Mouse (Mus musculus): ENCODE results near the gene Il31ra.

Gene Il31ra

DNA sequence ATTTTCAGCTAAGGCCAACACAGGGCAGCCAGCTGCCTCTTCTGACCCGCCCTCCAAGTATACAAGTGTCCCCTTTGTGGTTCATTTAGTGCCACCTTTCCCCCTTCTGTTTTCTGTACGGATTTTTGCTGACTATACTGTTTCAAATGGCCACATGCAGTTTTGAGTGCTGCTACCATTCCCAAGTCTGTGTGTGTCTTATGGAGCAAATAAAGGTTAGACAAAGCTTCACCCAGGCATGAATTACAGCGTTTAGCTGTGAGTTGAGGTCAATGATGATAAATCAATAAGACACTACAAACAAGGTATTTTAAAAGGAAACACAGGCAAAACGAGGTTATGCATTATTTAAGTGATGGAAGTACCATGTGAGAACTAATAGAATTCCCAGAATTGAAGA lies 24.6 kb downstream of the Il31ra start:
- no peak for DNase-seq (ENCODE audit: low read depth, low spot score)

DNA sequence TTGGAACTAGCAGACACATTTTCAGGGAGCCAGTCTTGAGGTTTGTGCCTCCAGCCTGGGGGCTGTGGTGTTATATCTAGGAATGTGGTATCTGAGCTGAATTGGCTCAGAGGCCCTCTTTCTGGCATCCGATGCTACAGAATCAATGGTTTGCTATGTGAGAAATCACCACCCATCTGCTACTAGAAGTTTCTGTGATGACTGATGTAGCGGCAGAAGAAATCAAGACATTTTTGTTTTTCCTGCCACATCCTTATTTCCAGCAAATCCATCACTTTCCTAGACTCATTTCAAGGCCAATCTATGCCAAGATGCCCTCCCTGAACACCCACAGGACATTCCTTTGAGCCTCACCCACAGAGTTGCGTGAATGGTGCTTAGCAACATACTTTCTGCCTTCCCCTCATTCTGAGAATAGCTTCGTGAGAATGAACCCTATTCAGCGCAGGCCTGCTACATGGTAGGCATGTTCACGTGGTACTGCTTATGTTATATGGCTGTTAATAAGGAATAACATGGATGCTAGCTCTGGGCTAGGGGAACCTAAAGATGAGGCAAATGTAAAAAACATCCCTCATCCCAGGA lies 33.5 kb downstream of the Il31ra start:
- peak; percentile 60 for DNase-seq (ENCODE audit: low read depth, low spot score)

DNA sequence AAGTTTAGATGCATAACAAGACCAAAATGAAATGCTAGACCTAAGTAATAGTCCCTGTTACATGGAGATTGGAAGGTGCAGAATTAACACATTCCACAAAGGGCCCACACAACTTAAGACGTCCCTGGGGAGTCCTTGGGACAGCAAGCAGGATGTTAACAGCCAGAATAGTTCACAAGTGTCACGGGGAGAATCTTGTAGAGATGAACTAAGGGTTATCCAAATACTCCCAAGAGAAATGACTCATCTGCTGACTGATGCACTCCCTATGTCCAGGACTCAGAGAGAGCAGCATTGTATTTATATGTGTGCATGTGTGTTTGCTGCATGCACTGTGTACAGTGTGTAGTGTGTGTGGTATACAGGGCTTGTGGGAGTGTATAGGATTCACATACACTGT lies 37.7 kb downstream of the Il31ra start:
- peak; percentile 82 for DNase-seq (ENCODE audit: low read depth, low spot score)

DNA sequence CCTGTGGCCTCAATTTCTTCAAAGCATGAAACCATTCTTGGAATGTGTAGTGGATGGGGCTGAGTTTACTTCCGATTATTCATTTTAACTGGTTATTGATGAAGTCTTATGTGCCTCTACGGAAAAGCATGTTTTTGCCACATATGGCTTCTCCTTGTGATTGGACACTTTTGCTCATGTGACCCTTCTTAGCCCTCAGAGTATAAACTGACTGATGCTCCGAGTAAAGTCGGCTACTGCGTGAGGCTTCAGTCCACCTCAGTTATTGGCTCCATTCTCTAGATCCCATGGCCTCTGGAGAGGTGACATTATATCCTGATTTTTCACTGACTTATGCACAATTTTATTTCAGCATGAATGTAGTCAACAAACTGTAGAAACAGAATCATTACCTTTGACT lies 40.9 kb downstream of the Il31ra start:
- DNase-seq (ENCODE audit: low read depth, low spot score), result no peak

DNA sequence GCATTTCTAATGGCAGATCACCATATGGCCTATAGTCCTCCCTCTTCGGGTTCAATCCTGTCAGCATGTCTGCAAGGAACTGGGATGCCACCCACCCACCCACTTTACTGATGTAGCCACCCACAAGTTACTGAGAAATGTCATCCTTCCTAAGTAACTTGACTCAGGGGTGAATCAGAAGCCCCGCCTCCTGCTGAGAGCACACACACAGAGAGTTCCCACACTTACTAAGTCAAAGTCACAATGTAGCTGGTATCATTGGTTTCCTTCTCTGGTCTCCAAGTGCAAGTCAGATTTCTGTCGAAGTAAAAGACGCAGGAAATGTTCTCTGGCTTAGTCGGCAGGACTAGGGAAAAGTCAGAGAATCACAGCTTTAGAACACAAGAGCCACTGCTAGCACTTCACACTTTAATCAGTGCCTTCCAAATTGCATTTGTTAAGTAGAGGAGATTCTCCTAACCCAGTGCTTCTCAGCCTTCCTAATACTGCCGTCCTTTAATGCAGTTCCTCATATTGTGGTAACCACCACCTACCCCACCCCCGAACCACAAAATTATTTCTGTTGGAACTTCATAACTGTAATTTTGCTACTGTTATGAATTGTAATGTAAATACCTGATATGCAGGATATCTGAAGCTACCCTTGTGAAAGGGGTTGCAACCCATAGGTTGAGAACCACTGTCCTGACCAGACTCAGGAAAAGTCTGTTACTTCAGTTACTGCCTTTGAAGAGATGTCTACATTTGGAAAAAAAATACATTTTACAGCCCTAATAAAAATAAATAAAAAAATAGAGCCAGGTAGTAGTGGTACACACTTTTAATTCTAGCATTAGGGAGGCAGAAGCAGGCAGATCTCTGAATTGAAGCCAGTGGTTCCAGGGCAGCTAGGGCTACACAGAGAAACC lies 42.3 kb downstream of the Il31ra start:
- DNase-seq (ENCODE audit: low read depth, low spot score), result peak; percentile 19

DNA sequence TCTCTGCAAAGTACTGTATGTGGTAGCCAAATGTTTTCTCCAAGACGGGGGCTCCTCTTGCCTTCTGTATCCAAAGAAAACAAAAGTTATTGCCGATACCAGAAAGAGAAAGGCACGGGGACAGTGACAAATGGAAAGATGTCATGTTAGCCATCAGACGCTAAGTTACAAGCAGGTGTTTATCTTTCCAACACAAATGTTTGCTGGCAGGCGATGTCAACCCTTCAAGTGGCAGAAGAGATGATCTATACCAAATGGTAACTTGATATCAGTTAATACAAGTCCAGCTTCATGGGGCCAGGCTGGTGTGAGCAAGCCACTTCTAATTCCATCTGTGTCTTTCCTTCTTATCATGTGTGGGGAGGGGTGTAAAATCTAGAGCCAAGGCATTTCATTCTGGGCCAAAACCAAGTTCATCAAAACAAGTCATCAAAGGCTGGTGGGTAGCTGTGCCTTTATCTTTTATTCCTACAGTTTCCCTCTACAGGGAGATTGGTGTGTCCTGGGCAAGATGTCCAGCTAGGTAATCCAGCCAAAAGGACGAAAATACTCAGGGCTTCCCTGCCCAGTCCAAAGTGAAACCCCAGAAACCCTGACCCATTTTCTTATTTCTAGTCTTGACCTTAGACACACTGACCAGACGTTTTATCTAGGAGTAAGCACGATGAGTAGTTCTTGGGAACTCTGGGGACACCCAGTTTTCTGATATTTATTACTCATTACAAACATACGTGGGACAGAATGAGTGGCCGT lies 52.8 kb downstream of the Il31ra start:
- no peak for DNase-seq (ENCODE audit: low read depth, low spot score)

DNA sequence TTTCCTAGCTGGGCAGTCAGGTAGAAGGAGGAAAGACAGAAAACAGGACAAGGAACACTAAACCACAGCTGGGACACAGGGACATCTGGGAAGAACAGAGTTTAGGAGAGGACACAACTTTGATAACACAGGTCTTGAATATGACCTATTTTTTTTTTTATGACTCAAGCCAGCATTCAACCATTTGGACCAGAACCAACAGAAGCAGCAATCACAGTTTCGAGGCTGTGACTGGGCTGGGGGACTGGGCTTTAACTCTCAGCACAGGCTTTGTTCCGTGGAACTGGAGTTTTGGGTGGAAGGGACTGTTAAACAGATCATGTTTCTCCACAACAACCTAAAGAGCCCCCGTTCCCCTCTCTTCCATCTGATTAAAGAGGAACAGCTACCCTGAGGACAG lies 53.5 kb downstream of the Il31ra start:
- no peak for DNase-seq (ENCODE audit: low read depth, low spot score)

DNA sequence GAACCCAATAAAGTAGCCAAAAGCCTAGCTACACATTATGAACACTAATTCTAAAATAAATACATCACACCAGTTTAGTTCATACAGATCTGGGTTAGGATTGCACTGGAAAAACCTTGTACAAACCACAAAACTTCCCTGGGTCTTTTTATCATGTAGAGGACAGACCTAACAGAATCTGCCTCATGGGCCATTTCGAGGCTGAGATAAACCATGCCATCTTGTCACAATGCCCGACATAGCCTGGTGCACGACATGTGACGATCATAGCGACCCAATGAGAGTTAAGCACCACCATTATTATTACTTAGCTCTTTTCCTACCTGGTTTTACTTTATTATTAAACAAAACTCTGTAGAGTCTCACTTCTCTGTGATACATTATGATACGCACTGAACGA lies 57.1 kb downstream of the Il31ra start:
- DNase-seq (ENCODE audit: low read depth, low spot score), result no peak

DNA sequence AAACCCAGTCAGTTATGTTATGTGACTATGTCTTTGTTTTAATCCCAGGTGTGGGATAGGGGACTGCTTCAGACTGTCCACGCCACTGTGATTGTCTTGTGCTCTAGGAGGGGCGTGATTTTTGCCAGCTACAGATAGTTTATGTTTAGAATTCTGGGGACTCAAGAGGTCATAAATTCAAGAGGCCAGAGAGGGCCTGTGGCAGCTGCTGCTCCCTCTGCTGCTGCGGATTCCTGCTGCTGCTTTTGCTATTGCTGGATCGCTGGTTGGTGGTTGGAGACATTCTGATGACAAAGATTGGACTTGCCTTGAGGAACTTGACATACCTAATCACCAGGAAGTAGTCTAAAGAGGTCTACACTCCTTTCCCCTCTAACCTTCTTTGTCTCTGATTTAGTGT lies 57.5 kb downstream of the Il31ra start:
- no peak for DNase-seq (ENCODE audit: low read depth, low spot score)

DNA sequence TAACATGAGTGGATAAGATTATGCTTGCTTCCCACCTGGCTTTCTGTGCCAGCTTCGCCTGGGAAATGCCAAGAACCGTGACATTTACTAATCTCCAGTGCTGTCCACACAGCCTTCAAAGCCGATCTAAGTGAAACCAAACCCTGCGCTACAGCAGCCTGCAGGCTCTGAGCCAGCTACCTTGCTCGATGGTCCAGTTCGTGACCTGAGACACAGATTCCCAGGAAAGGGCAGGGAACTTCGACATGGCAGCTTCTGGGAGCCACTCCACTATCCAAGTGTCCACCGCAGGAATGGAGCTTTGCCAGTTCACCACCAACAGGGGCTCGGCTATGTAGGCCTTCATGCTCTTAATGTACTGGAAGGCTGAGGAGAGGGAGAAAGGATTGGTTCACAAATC lies 60.6 kb downstream of the Il31ra start:
- no peak for DNase-seq (ENCODE audit: low read depth, low spot score)

DNA sequence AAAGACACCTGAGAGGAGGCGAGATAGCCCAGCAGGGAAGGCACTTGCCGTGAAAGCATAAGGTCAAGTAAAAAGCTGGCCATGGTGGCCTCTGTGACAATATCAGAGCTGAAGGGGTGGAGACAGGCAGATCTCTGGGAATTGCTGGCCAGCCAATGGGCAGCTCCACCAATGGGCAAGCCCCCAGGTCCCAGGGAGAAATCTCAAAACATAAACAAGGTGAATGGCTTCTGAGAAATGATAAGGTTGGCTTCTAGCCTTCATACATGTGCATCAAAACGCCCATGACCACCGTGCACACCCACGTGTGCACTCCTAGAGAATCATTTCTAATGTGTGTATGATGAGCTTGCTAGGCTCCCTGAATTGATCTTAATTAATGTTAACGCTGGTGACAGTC lies 61.9 kb downstream of the Il31ra start:
- DNase-seq (ENCODE audit: low read depth, low spot score), result no peak

DNA sequence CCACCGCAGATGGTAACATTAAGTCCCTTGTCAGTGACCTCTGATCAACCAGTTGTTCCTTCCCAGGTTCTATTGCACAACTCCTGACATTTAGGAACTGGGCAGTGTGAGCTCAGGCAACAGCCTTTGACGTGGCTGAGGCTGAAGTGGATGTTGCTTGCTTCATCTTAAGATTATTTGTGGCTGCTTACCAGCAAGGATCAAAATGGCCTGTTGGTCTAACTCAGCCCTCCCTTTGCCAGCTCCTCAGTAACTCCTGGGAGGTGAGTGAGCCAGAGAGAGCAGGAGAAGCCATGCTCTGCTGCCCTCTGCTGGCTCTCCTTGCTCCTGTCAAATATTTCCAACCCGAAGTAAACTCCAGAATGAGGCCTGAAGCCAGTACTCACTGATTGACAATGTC lies 64.3 kb downstream of the Il31ra start:
- peak; percentile 90 for DNase-seq (ENCODE audit: low read depth, low spot score)

DNA sequence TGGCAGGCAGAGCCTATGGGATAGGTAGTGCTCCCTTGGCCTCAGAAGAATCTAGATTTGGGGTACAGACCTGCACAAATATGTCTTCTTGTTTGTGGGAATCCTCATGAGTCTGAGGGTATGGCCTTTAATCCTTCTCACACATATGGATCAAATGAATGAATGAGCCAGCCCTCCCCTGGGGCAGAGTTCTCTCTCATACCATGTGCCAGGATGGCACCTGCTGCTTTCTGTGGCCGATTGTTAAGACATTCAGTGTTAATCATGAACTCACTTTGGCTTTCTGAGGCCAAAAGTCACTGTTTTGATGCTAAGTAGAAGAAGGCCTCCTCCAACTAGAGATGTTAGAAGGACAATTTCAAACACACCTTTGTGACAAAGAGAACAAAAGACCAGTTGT lies 67.0 kb downstream of the Il31ra start:
- DNase-seq (ENCODE audit: low read depth, low spot score), result no peak

DNA sequence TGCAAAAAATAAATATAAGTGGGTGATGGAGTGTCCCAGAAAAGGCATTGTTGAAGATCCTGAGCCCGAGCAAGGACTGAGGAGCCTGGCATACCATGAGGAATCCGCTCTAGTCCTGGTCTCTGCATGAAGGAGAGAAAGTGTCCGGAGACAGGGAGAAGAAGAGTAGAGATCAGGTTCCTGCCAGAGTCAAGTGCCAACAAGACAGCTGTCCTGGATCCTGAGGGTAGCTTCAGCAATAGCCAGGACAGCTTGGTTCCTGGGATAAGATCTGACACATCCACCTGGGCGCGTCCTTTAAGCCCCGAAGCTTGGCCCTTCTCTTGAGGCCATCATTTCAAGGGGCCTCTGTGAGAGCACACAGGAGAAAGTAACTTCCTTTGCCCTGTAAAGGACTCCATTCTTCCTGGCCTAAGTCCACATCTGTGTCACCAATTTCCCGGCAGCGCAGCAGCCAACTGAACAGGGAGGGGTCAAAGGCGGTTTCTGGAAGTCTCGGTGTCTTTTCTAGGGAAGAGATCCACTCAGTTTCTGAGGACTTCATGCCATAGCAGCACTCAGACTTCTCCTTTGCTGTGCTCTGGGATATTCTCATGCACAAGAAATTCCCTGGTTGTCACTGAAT lies 70.7 kb downstream of the Il31ra start:
- DNase-seq (ENCODE audit: low read depth, low spot score), result no peak

DNA sequence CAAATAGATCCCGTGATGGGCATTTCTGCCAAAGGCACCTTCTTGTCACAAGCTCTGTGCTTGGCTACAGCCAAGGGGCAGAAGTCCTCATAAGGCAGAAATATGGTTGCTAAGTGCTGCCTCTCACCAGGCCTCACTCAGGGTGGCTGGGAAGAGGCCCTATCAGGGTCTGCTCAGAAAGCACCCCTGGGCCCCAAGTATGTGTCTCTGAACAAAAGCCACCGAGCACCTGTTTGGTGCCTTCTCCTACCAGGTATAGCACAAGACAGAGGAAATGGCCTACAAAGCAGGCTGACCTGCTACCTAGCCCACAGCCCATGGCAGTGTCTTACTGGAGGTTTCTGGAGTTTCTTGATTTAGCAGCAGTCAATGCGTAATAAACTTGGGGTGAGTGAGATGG lies 71.3 kb downstream of the Il31ra start:
- no peak for DNase-seq (ENCODE audit: low read depth, low spot score)

DNA sequence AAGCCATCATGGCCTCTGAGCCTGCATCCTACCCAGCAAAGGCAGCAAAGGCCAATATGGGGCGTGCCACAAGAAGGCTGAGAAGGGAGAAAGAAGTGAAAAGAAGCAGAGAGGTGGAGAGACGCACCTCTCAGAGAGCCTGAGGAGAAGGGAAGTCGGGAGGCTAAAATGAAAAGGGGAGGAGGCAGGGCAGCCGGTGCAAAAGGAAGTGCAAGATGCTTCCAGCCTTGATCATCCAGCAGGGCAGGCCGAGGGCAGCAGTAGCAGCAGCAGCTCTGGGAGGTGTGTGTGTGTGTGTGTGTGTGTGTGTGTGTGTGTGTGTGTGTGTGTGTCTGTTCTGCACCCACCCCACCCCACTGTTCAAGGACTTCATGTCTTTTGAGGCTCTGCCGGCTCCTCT lies 71.9 kb downstream of the Il31ra start:
- no peak for DNase-seq (ENCODE audit: low read depth, low spot score)

DNA sequence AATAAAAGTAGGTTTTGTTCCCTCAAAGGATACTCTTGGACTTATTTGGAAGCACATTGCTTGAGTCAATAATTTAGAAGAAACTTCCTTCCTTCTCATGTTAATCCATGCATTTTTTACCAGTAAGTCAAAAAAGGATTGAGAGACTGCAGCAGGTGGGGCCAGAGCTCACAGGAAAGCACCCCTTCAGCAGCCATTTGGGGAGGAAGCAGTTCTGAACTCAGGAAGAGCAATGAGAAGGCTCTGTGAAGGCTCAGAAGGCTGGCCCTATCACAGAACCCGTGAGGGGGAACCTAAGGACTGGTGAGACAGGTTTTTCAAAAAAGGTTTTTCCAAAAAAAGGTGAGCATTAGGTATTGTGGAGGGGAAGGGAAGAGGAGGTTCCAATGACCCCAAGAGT lies 79.6 kb downstream of the Il31ra start:
- DNase-seq (ENCODE audit: low read depth, low spot score), result no peak

DNA sequence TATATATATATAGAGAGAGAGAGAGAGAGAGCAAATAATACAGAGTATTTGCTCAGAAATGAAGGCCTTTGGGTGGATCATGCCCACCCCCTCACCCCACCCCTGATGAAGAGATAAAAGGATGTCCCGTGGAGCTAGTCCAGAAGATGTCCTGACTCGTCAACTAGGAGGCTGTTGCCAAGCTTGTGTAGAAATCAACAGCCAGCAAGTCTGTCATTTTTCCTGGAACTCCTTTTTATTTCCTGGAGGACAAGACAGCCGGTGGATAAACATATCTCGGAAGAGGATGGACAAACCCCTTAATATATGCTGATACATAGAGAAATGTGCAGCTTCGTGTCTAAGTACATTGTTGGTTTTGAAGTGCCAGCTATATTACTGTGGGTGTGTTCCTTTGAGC lies 81.3 kb downstream of the Il31ra start:
- no peak for DNase-seq (ENCODE audit: low read depth, low spot score)

DNA sequence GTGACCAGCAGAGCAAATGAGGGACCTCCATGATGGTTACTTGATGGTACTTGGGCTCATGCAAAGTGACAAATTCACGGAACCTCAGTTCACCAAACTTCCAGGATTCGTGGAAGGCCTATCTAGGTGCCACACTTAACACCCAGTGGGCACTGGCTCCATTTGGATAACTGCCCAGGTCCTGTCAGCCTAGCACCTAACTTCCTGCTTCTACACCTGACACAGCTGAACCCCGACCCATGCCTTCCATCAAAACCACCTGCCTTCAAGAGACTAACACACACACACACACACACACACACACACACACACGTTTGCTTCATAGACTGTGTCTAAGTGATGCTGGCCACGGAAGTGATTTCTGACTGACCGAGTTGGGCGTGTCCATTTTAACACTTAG lies 82.3 kb downstream of the Il31ra start:
- no peak for DNase-seq (ENCODE audit: low read depth, low spot score)

DNA sequence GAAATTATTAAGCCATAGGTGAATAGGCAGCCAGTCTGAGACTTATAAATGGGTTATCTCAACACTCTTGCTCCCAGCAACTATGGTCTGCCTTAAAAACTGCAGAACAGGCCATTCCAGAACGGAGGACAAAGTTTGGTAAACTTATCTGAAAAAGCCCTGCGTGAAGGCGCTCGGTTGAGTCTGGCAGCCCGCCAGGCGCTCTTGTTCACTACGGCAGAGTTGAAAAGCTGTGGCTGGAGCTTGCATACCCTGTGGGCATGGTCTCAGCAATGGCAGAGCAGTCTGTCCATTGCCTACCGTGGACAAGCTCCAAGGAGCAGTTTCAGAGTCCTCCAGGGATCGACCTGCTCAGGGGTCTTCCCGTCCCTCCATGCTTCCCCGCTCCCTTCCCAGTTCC lies 82.9 kb downstream of the Il31ra start:
- no peak for DNase-seq (ENCODE audit: low read depth, low spot score)

DNA sequence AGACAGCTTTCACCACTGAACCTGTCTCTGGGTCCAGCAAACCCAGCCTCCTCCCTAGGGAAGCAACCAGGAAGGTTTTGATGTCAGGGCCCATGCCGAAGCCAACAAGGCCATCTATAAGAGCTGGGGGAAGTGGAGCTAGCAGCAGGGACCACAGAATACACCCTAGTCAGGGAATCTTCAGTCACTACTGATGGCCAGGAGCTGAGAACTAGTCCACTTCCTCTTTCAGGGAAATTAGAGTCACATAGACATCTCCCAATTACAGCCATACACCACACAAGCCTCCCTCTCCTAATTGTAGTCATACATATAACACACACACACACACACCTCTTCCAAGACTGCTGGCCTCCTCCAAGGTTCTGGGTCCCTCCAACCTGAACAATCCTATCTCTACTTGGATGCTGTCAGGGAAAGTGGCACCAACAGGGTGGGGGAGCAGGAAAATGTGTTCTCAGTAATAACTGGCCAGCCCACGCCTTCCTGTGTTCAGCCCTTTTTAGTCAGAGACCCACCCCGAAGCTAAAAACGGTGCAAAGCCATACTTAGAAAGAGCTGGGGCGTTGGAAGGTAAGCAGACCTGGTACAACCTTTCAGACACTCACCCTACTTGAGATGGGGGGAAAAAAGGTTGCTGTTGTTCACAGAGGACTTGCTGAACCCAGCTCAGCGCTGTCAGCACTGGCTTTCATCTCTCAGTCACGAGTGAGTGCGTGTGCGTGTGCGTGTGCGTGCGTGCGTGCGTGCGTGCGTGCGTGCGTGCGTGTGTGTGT lies 83.5 kb downstream of the Il31ra start:
- no peak for DNase-seq (ENCODE audit: low read depth, low spot score)

Measured in 3T3-L1 (cell line).